Mouse (Mus musculus) retina, postnatal 1 day (tissue): Measurements from ENCODE around the gene Mpdu1.

Experiments used
- DNase-seq: peaks from one replicate; pipeline ENCODE4 v3.0.0-alpha.2; 2012

The Mpdu1 gene

GRCm38 (mm10) chr11:69689891-69690290, 27.4 kb upstream of the Mpdu1 start:
- DNase-seq, result no peak

- no peak for DNase-seq
Observed at GRCm38 (mm10) chr11:69687061-69687460, 24.6 kb upstream of the Mpdu1 start.

- no peak for DNase-seq
Observed at GRCm38 (mm10) chr11:69686377-69686776, 23.9 kb upstream of the Mpdu1 start.

- no peak for DNase-seq
Observed at GRCm38 (mm10) chr11:69685526-69686148, 23.2 kb upstream of the Mpdu1 start, which contains the start of gene Tnfsf13. Gene Tnfsf13, minus strand, starts transcription at chr11:69685784.

- no peak for DNase-seq
Observed at GRCm38 (mm10) chr11:69684936-69685335, 22.5 kb upstream of the Mpdu1 start.

- DNase-seq, result no peak
Observed at GRCm38 (mm10) chr11:69684128-69684745, 21.8 kb upstream of the Mpdu1 start.

- no peak for DNase-seq
Observed at GRCm38 (mm10) chr11:69683576-69683975, 21.1 kb upstream of the Mpdu1 start.

- peak; percentile 95 for DNase-seq
Observed at GRCm38 (mm10) chr11:69682840-69683533, 20.5 kb upstream of the Mpdu1 start.

- no peak for DNase-seq
Observed at GRCm38 (mm10) chr11:69682209-69682839, 19.9 kb upstream of the Mpdu1 start.

- DNase-seq, result peak; percentile 98
Observed at GRCm38 (mm10) chr11:69681314-69682208, 19.1 kb upstream of the Mpdu1 start, which contains the start of gene Senp3. Gene Senp3, minus strand, starts transcription at chr11:69682084.

GRCm38 (mm10) chr11:69680136-69680855, 17.9 kb upstream of the Mpdu1 start:
- DNase-seq, result no peak

GRCm38 (mm10) chr11:69679144-69679543, 16.7 kb upstream of the Mpdu1 start:
- no peak for DNase-seq

GRCm38 (mm10) chr11:69672211-69672706, 9.8 kb upstream of the Mpdu1 start, which contains the start of gene Eif4a1:
Gene Eif4a1, minus strand, starts transcription at chr11:69672423.
- DNase-seq, result peak; percentile 100

GRCm38 (mm10) chr11:69671726-69672124, 9.3 kb upstream of the Mpdu1 start:
- no peak for DNase-seq

- peak; percentile 98 for DNase-seq
Observed at GRCm38 (mm10) chr11:69670786-69671725, 8.6 kb upstream of the Mpdu1 start.

- no peak for DNase-seq
Observed at GRCm38 (mm10) chr11:69666665-69667005, 4.2 kb upstream of the Mpdu1 start.

- peak; percentile 36 for DNase-seq
Observed at GRCm38 (mm10) chr11:69665961-69666664, 3.7 kb upstream of the Mpdu1 start, which contains the start of gene Cd68. Gene Cd68, minus strand, starts transcription at chr11:69666153.

- DNase-seq, result no peak
Observed at GRCm38 (mm10) chr11:69665457-69665960, 3.1 kb upstream of the Mpdu1 start.

- no peak for DNase-seq
Observed at GRCm38 (mm10) chr11:69664841-69665240, 2.4 kb upstream of the Mpdu1 start.
